Mouse (Mus musculus) cerebellum, adult 2 months (tissue): ENCODE data around the gene Dpep3.

Source experiments
- CTCF ChIP-seq: fragments of 200-500 bp; IDR thresholded peaks from 2 replicates; pipeline ENCODE4 v1.5.1; 2011; ENCODE audit warnings: low read depth, mild to moderate bottlenecking, control low read depth, low read length, moderate library complexity, borderline replicate concordance; ENCODE audit not compliant: insufficient read depth
- POLR2A ChIP-seq: fragments of 200-500 bp; IDR thresholded peaks from 2 replicates; pipeline ENCODE4 v1.6.1; 2011; ENCODE audit warnings: low read length, control low read depth, borderline replicate concordance; ENCODE audit not compliant: insufficient read depth

DNA sequence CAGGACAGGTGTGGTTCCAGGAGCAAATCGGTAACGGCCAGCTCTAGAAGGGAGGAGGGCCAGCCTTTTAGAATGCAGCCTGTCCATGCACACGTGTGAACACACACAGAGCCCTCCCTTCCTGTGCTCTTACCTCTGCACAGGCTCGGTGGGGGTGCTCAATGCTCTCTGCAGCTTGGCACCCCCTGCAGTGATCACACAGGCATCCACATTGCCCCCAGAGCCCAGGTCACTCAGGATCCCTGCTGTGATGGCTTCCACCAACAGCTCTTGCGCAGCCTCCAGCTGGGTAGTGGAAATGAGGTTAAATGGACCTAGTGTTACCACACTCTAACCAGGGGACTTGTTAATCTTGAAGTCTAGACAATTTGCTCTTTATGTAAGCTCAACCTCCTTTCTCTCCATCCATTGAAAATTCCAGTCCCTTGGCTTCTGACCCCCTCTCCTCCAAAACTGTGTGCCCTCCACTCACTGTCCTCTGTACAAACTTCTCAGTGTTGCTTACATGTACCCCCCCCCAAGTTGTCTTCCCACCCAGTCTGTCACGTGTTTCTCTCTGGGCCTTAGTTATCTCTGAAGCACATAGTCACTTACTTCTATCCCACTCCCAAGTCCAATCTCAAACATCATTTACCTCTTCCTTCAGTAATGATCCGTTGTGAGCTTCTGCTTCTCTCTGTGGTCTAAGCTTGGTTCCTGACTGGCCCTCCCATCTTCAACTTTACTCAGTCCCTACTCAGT, 43.2 kb downstream of the Dpep3 start:
- TF ChIP-seq CTCF: no peak
- no peak for TF ChIP-seq POLR2A
